In genomic region chr14:78307286-78308237, GRCm38 (mm10) we compare ENCODE assay signal across 8 mouse cellular contexts. TPM values are rescaled to one million over a fixed set of nuclear protein-coding genes. Genes with fewer than 3 reads are reported as not detected.
DNase-seq lines count a peak whose midpoint lies in the region; ATAC-seq lines count a peak whose summit lies in the region.

TSS of gene Tnfsf11 (minus strand) at chr14:78308043.

- DNase-seq in adrenal gland, postnatal 10 days: peak; percentile 27
- no peak for DNase-seq in adrenal gland, adult 8-10 months
- DNase-seq in retina, postnatal 1 day: peak; percentile 34
- DNase-seq in retina, embryonic 14.5 days (ENCODE audit: low spot score): no peak
- DNase-seq in mesoderm, embryonic 11.5 days (ENCODE audit: low read depth, low spot score): peak; percentile 25
- DNase-seq in thymus, postnatal 36 days: peak; percentile 41 to 58
- DNase-seq in cerebellum, adult 9-11 months: no peak

- peak; percentile 31 to 38; a peak in 2 of 4 replicates for ATAC-seq in hematopoietic stem cell, adult 5-6 weeks (replicated peaks in 1 of 2; ENCODE audit: insufficient read depth in 1 of 2, low FRiP score in 2 of 2, low TSS enrichment in 1 of 2, low read depth in 1 of 2, poor library complexity in 2 of 2, severe bottlenecking in 2 of 2)

RNA-seq across cellular contexts. Expression of gene Tnfsf11, which starts in this region (rescaled TPM):
- total RNA-seq in adrenal gland, postnatal 10 days (2021): 1 to 10 TPM in 1 of 2 experiments, under 1 TPM in 1; 0.87 to 1.3 TPM
- total RNA-seq in adrenal gland, adult 8-10 months (2022): not detected
- 2.3 and 3.8 TPM in 2 replicates for total RNA-seq in hematopoietic stem cell, adult 5-6 weeks (2017)

Comparison
In these comparisons a context has a peak if more than half of its experiments do, and no peak if none do; other contexts are left out.
1. DNase-seq: peak in adrenal gland, postnatal 10 days (single experiment), retina, postnatal 1 day (single experiment), mesoderm, embryonic 11.5 days (single experiment) and thymus, postnatal 36 days (2 of 2); none in adrenal gland, adult 8-10 months (single experiment), retina, embryonic 14.5 days (single experiment) and cerebellum, adult 9-11 months (single experiment).